Mouse (Mus musculus): ENCODE measurements at regions not wholly inside any gene's neighbourhood (a gene's known extent, or its start where the extent isn't known, plus 50 kb on each side); places are given as distances from the start of the nearest gene placed in this dataset.

DNA sequence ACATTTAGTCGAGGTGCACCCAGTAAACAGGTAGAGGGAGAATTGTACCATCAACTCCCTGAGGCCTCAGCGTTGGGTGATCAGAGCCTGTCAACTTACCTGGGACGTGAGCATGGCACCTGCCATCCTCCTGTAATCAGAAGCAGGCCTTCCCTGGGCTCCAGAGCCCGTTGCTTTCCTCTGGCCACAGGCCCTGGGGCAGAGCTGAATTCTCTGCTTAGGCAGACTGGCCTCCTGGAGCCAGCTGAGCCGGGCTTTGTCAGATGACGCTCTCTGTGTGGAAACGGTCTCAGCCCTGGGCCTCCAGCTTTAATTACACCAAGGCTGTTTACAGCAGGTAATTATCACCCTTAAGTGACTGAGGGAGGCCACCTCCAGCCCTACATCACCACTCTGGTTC is 92.6 kb upstream of the Pmepa1 start:
- no peak for DNase-seq

DNA sequence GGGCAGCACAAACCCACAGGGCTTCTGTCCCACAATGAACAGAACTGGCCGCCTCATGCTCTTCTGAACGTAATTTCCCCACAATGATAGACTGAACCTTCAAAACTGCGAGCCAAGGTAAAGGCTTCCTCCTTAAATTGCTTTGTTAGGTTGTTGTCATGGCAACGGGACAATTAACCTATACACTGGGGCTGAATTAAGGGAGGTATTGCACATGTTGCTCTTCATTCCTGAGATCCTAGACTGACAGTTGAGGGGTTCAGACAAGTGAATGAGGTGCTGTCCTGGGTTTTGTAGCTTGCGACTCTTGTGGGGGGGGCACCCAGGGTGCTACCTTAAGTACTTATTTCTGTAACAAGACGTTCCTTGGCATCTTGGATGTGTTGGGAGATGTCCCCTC is 100.6 kb upstream of the Pmepa1 start:
- no peak for DNase-seq

DNA sequence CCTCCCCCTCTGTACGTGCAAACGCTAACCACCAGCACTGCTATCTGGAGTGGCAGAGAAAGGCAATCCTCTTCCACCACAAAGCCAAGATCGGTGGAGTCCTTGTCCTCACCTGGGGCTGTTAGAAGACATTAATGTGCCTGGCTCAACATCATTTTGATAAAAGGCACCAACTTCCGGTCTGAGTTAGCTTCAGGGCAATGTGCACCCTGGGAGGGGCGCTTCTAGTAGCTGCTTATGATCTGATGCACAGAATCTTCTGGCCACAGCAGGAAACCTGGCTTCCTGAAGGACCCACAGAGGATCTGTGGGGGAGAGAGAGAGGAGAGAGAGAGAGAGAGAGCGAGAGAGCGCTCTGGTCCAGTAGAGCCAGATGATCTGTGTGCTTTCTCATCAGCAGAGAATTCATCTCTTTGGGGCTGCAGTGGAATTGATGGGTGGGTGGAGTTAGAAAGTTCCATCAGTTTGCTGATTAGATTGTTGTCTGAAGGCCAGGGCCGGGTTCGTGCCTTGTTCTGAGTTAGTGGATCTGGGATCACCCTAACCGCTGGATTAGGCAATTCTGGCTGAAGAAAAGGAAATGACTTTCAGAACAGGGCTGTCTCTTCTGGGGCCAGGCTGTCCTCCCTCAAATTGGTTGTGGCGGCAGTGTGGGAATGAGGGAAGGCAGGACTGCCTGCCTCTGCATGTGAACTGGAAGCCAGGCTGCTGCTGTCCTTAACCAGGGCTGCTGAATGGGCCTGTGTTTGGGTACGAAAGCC is 101.3 kb upstream of the Pmepa1 start:
- peak; percentile 62 for DNase-seq

DNA sequence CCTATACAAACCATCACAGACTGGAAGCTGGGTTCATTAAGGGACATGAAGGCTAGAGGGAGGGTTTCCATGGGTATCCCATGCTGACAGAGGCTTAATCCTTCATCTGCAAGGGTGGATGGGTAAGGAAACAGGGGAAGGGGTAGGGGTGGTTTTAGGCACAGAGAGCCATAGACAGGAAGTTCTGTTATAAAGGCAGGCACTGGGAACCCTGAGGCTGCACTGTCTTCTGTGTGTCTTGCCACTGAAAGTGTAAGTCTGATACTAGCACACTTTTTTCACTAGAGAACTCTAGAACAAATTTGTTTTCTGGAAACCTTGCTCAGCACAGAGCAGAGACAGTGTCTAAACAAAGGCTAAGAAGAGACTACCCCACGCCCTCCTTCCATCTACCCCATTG is 103.4 kb upstream of the Pmepa1 start:
- no peak for DNase-seq

DNA sequence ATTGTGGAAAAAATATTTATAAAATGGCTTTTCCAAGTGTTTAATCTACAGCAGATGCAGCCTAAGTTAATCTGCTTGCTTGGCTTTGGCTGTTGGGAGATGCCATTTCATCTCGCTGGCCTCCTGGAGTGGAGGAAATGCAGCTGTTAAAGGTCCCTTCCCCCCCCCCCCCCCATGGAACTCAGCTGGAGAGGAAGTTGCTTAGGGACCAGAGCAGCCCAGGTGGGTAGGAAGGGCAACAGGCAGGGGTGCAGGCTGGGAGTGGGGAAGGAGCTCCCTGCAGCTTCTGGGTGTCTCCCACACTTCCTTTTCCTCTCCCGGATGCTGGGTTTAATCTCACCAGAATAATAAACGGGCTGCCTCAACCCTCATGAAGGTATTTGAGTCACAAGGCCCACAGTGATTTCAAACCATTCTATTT is 104.0 kb upstream of the Pmepa1 start:
- no peak for DNase-seq

DNA sequence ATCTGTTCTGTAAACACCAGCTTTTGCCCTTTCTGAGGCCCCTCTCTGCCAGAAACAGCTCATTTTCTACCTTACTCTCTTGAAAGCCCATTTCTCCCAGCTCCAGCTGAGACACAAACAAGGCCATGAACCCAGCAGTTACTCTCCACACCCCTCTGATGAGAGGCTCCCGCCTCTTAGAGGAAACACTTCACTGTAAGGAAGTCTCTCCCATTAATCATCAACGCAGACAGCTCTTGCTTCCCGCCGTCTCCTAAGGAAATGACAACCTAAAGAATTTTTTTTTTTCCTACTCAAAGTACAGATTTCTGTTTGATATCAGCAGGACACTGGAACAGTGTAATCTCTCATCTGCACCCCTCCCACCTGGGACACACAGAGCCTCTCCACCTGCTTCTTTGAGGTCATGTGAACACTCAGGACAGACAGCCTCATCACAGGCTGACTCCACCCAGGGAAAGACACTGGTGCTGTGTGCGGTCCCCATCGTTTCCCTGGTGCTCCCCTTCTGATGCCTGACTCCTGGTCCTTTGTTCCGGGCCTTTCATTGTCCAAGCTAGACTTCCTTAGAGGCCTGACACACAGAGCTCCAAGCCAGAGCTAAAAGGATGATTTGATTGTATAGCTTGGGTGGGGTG is 106.0 kb upstream of the Pmepa1 start:
- no peak for DNase-seq

DNA sequence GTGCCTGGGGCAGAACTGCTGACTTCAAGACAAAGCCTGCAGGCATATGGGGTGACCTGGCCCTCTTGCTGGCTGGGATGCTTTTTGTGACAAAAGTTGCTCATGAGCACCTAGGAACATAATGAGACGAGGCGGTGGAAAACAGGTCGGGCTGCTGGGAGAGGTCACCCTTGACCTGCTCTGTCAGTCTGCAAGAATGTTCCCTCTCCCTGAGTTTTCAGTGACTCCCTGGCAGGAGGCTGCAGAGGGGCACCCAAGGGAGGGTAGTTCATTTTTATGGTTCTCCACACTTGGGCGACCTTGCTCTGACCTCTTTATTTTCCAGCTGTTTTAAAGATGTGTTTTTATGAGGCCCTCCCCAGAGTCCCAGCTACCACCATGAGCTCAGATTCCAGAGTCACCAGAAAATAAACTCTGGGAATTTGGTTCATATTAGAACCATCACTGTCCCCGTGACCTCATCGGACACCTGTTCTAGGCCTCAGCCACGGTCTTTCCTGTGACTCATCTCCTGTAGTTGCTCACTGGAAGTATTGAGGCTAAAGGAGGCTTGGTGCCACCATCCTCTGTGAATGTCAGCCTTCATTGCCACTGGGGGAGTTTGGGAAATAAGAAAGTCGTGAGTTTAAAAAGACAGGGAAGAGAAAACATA is 108.7 kb upstream of the Pmepa1 start:
- DNase-seq = peak; percentile 47

DNA sequence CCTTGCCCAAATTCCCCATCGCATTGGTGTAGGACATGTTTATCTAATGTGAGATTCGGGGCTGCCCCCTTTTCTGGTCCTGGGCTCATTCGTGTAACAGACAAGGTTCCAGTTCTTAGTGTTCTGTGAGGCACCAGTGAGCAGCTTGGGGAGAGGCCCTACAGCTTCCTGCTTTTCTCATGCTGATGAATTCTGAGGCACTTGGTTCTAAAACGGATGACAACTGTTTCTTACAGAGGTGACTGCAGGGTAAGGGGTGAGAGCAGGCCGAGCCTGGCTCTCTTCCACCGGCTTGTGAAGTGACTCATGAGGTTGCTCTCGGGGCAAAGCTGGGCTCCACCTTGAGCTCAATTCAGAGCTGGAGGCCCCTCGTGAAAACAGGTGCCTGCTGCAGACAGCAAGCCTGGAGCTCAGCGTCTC is 109.4 kb upstream of the Pmepa1 start:
- DNase-seq = no peak

DNA sequence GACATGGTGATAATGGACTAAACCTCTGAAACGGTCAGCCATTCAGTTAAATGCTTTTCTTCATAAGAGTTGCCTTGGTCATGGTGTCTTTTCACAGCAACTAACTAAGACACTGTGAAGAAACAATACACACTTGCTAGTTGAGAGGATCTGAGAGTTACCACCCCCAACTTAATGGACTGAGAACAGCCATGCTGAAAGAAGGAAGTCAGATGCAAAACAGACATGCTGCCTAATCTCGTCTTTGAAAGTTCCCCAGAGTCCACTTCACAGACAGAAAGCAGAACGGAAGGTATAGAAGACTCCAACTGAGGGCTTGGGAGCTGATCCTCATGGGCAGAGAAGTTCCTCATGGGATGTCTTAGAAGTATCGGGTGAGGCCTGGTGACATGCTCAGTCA is 111.8 kb upstream of the Pmepa1 start:
- DNase-seq = no peak

DNA sequence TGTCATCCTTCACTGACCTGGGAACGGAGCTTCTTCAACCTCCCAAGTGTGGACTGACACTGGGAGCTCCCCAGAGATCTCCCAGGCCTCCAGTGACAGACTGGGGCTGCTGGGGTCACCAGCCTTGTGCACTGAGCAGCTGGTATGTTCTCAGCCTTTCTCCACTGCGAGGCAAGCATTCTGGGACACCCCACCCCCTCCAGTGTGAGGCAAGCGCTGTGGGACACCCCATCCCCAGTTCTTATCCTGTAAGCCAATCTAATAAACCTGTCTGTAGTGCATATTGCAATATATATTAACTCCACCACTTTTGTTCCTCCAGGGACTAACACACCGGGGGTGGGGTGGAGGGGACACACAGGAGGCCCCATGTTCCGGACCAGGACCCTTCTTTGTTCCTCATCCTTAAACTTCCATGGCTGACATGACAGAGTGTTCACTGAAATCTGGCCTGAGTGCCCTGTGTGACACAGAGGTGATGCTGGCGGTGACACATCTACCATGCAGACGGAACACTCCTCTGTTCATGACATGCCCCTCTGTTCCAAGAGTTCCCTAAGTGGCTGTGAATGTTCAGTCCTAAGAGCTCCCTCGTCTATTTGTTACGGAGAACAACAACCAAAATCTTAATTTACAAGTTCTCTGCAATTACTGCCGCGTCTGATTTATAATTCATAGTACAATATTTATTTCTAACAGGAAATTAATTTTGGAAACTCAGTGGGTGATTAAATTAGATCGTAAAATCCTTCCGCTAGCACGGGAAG is 116.4 kb upstream of the Pmepa1 start:
- DNase-seq = no peak

DNA sequence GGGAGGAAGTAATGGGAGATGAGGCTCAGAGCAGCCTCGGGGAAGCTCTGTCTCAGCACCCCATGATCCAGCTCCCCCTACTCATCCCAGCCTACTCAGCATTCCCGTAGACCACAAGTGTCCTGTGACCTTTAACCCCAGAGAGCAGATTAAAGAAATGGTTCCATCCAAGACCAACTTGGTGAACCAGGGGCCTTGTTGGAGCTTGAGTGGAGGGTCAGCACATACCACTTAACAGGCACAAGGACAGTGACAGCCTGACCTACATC is 116.9 kb upstream of the Pmepa1 start:
- no peak for DNase-seq

DNA sequence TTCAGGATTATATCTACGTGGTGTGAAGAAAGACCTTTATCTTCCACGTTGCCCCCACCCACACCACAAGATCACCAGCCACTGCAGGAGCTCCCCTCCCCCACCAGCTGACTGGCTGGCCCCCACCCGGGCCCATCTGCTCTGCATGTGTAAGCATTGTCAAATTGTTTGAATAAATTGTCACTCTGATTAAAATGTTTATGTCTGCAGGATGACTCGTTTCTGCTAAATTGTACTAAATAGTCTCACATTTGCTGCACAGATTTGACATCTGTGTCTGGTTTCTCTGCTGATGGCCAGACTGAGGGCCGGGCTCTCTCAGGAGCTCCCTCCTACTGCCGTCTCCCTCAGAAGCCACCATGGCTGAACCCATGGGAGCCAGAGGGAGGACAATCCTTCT is 119.2 kb upstream of the Pmepa1 start:
- DNase-seq = no peak

DNA sequence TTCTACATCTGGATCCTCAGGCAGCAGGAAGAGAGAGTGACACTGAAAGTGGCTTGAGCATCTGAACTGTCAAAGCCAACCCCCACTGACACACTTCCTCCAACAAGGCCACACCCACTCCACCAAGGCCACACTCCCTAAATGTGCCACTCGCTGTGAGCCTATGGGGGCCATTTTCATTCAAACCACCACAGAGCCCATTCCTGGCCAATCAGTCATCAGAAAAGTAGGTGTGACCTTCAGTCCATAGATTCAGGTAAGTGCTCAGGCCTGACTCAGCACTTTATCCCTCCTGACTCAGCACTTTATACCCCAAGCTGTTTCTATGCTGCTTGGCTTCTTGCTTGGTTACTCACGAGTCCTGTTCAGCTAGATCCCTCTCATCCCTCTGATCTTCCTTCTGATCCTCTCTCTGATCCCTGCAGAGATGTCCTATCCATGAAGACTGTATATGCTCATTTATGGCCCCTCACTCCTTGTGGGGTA is 121.6 kb upstream of the Pmepa1 start:
- no peak for DNase-seq

DNA sequence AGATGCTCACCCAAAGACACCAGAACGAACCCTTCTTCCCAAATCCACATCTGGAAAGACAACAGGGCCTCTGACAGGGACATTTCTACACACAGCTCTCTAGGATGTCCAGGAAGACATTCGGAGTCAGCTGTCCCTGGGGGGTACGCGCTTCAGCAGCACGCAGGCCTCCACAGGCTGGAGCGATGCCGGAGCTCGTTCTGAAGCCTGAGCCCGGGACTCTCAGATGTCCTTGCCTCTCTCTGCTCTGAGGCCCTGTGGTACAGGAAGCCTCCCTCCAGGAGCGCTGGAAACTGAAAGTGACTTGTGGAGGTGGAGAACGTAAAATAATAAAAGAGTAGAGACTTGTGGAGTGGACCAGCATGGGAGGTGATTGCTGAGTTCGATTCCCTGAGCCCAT is 116.8 kb upstream of the 1700021F07Rik start:
- DNase-seq = no peak

DNA sequence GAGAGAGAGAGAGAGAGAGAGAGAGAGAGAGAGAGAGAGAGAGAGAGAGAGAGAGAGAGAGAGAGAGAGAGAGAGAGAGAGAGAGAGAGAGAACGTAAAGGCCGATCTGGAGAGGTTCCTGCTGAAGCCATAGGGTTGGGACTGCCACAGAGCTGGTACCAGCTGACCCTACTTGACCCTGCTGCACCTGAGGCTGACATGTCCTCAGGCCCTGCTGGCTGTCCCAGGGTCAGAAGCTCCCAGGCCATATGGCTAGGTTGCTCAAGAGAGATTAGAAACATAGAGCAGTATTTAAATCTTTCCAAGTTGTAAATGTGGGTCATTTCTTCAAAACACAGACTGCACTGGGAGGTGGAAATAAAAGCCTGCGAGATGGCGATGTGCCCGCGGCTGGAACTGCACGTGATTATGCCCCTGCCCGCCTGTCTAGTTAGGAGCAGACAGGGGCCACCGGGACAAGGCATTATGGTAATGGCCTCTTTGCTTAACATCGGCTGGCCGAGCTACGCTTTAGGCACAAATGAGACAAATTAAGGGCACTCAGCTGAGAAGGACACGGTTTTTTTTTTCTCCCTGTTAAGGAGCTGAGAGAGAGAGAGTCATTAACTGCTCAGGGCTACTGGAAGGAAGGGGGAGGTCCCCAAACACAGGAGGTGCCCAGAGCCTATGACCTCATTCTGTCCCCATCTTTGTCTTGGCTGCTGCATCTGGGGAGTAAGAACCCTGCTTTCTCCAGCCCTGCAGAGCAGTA is 115.9 kb upstream of the 1700021F07Rik start:
- DNase-seq = no peak

DNA sequence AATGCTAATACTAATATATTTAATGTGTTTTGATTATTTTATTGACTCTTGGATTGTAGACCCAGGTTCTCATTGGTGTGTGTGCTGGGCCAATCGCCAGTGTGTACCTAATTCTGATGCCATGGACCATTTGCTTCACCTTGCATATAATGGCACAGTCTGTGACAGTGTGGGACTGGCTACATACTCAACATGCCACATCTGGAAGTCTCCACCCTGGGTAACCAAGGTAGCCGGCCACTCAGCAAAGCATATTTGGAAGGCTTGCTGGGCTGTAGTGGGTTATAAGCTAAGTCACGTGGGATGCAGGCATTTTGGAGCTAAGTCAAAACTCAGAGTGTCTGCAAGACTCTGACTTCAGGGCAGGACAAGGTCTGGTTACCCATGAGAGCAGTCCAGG is 115.3 kb upstream of the 1700021F07Rik start:
- no peak for DNase-seq

DNA sequence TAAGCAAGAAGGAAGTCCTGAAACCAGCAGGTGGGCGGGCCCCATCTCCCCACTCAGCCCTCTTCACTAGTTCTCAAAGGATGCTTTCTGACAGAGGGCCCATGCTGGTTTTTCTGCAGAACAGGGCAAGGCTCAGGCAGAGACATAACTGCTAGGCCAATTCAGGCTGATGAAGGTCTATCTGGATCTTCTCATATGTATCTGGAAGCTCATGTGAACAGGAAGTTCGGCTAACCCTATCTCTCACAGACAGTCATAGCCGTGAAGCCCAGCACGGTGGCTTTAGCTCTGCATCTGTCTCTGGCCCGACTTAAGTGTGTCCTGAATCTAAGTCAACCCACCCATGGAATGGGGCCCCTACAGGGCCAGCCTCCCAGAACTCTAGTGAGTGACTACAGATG is 113.7 kb upstream of the 1700021F07Rik start:
- no peak for DNase-seq

DNA sequence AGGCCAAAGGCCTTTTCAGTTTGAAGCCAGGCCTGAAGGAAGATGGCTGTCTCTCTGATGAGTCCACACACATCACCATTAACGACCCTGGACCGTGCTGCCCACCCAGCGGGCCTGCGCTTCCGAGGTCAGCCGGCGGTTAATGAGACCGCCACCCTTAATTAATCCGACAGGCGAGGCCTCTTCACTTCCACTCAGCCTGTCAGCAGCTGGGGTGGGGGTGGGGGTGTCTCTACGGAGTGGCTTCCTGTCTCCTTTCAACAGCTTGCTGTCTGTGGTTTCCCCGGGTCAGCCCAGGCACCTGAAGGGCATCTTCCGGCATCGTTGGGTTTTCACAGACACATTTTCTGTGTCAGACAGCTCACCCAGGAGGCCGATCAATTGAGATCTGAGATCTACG is 113.0 kb upstream of the 1700021F07Rik start:
- no peak for DNase-seq

DNA sequence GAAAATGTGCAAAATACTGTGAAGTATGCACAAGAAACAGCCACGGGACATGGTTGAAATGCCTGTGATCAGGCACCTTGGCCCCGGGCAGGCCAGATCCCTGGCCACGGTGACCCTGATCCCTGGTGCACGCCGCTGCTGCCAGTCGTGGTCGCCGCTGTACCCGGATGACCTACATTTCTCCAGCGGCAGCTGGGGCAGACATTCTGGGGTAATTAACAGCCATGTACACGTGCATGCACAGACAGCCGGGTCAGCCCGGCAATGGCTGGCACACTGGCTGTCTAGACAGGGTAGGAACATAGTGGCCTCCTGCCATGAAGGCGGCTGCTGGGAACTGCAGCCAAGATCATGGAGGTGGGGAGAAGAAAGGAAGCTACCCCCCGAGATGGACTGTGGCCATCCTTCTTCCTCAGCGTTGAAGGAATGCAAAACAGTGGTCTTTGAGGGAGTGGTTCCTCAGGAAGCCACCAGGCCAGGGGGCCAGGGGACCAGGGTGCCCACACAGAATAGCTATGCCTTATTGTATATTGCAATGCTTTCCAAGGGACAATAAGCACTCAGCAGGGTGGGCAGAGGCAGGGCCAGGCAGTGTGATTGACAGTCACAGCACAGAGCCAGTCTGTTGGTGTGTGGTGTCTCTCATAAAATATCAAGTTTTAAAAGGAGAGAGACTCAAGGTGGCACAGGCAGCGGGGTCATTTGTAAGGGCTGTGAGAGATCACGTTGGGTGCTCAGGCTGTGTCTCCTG is 108.3 kb upstream of the 1700021F07Rik start:
- peak; percentile 44 for DNase-seq

DNA sequence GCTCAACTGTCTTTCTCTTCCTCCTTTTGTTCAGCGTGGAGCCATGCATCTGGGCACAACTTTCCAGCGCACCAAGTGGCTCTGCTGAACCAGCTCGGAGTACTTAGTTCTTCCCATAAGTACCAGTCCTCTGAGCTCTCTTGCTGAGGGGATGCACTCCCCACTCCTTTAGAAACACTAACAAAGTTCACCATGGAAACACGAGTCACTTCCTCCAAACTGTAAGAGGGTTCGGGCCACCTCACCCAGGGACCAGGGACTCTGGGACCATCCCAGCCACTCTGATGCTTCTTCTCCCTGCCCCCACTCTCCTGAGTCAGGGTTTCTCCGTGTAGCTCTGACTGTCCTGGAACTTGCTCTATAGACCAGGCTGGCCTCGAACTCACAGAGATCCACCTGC is 107.0 kb upstream of the 1700021F07Rik start:
- no peak for DNase-seq

DNA sequence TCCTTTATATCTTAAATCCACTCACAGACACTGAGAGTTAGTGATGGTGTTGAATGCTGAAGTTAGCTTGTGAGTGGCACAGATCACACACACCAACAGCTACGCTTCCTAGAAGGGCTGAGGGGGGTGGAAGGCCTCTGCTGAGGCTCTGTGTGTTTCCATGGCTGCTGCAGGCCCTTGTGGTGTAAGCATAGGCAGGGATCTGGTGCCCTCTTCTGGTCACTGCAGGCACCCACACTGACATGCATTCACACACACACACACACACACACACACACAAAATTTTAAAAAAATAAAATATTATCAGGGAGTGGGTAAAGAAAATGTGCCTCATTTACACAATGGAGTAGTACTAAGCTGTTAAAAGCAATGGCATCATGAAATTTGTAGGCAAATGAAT is 105.5 kb upstream of the 1700021F07Rik start:
- no peak for DNase-seq

DNA sequence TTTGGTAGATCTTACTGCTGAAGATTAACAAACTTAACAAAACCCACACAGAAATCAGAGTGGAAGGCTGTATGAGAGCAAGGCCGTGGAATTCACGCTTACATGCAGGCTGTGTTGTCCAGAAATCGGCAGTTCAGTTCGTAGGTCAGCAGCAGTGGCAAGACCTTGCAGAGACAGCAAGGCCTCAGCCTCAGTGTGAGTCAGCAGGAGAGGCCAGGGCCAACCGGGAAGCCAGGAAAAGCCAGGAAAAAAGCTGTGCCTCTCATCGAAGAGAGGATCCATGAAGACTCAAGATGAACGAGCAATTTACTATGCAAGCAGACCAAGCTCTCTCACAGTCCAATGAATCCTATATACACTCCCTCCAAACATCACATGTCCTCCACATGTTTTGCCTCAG is 103.4 kb upstream of the 1700021F07Rik start:
- DNase-seq = no peak
